Mouse (Mus musculus) cerebellum, postnatal 10 days (tissue): ENCODE measurements at regions not wholly inside any gene's neighbourhood (a gene's known extent, or its start where the extent isn't known, plus 50 kb on each side); places are given as distances from the start of the nearest gene placed in this dataset.

Experiments
- DNase-seq, 2 experiments: peaks; one replicate each; pipeline ENCODE4 v3.0.0; 2021; ENCODE audit warnings: mixed read lengths in 2 of 2

DNA sequence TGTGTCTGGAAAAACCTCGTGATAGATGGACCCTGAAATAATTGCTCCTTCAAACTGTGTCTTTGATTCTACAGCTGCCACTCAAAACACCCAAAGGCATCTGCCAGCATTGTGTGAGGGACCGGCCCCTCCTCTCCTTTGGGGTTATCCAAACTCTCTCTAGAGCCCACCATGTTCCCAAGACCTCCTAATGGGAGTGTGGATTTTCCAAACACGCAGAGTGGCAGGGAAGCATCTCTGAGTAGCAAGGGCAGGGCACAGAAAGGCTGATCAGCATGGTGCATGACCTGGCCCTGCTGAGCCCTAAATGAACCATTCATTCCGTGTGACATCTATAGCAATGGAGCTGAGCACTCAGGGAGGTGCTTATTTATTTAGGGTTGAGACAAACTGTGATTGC is 186.1 kb upstream of the Ctnna2 start:
- DNase-seq, result peak in 1 of 2 experiments; percentile 1
